Mouse (Mus musculus) lung, postnatal 14 days (tissue): ENCODE data around the gene Filip1.

Experiments used
- DNase-seq: peaks from one replicate; pipeline ENCODE4 v3.0.0; 2021

Filip1 gene

DNA sequence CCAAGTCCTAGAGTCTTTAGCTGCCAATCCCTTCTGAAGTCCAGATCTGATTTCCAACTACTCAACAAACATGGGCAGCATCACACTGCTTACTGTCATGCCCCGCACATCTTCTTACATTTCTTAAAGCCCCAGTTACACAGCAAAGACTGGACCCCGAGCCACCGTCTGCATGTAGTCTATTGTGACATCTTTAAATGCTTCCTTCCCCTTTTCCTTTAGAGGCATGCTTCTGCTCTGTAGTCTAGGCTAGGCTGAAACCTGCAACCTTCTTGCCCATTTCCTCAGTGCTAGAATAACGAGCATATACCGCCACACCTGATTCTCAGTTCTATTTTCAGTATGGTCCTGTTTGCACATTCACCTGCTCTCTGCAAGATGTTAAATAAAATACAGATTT is 196.2 kb downstream of the Filip1 start:
- no peak for DNase-seq

DNA sequence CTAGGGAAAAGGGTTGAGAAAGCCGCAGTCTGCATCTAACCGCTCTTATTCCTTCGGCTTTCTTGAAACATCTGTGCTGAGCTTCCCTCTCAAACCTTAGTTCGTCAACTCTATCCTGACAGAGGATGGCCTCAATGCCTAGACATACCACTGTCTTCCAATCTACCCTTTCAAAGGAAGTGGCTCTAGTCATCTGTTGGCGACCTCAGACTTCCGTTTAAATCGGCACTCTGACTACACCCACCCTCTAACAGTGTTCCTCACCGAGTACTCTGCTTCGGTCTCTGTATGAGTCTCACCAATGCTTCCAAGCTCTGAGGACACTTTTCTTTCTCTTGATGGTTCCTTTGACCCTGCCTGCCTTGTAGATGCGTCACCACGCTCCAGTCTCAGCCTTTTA is 196.6 kb downstream of the Filip1 start:
- no peak for DNase-seq

DNA sequence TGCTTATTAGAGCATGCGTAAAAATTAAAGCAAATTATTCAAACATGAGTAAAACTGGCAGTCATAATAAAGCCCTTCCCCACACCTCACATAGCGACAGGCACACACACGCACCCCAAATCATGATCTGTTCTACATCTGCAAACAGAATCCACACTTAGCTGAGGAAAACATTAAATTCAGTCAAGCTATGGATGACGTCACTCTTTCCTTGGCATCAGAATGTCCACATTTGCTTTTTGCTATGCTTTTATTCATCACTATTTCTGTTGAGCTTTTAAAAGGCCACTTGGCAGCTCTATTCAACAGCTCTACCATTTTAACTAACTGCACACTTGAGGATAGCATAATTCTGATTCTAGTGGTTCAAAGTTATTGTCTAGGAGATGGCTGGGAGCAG is 198.1 kb downstream of the Filip1 start:
- DNase-seq: no peak

DNA sequence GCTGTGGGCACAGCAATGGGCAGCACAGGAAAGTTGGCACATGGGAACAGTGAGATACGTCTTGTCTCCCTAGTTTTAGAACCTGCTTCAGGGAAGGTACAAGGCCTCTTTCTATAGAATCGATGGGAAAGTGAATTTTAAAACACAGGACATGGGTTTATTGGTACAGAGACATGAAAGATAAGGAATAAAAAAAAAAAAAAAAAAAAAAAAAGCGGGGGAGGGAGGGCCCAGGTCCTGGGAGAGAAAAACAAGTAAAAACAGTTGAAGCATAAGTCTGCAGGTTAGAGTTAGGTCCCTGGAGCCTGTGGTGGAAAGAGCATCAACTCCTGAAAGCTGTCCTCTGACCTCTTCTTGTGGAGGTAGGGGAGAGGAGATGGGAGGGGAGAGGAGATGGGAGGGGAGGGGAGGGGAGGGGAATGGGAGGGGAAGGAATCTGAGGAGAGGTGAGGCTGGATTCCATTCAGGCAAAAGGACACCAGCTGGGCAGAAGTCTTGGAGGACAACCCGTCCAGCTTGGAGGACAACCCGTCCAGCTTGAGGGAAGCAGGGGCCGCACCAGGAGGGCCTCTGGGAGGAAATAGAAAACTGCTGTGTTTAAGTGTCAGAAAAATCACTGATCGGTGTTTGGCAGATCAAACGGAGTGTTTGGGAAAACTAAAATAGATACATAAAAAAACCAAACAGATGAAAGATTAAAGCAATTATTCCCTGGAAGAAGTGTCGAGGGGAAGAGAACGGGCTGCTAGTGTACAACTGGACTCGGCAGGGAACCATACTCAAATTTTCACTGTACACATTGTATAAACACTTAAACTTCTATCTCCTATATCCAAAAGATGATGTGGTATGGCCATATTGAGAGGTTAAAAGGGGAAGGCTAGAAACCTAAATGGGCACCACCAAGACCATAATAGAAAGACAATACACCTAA is 201.4 kb downstream of the Filip1 start:
- DNase-seq: no peak

DNA sequence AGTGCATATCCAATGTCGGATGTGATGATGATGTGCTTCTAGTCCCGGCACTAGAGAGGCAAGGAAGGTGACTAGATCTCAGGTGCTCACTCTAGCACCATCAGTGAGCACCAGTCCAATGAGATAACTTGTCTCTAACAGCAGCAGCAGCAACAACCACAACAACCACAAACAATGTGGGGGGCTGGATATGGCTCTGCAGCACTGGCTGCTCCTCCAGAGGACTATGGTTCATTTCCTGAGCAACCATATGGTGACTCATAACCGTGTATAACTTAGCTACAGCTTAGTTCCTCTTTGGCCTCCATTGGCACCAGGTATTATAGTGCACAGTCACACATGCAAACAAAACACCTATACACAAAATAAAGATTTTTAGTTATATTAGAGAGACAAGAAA is 202.1 kb downstream of the Filip1 start:
- DNase-seq: no peak

DNA sequence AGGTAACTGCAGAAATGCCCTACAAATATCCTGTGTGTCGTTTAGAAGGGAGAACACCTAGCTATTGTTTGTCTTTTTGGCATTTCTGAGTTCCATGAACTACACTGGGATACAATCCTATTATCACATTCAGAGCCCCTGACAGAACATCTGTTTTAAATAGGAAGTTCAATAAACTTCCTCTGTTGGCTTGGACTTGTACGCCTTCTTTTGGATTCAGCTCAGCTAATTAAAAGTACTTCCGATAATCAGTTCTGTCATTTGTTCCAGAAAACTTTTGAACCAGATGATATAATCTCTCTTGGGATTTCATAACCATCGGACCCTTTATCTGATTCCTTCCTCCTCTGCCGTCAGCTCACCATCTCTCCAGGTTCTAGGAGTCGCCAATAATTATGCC is 203.2 kb downstream of the Filip1 start:
- no peak for DNase-seq

DNA sequence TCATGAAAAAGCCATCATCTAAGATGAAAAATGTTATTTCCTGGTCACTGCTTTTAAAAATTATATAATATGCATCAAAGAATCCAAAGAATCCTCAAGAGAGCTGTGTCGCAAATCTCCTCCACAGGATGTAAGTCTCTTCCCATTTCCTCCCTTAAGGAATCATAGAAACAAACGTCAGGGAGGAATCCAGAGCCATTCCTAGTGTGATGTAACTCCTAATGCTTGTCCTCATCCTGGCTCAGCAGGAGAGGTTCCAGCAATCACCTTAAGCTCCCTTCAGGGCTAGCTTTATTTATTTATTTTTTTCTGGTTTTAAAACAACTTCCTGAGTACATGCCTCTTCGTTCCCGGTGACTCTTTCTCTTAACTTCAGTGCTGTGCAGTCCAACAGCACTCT is 205.5 kb downstream of the Filip1 start:
- DNase-seq: no peak

DNA sequence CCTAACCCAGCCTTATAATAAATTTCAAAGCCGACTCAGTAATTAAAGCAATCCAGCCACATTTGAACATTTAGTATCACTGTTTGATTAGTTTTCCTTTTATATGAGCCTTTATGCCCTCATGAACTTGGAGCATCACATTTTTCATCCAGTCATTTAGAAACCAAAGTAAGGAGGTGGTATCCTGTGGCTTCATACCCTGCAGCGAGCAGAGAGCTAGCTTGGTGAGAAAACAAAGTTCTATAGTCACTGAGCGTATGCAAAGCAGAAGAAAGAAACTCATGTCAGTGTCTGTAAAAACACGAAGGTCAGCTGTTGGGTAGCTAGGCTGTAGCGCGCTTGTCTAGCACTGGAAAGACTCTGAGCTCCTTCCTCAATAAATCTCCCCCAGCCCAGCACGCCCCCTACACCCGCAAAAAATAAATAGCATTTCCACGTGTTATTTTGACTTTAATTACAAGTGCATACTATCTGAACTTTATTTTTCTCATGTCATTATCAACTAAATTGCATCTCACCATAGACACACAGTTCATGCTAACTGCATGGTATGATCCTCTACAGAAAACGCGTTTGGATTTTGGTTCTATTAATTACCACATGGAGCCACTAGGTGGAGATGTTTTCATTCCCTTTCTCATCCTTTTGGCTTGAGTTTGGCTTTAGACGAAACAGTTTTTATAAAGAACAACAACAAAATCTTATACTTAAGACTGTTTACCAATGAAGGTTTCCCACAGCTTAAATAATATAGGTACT is 206.2 kb downstream of the Filip1 start:
- DNase-seq: no peak

DNA sequence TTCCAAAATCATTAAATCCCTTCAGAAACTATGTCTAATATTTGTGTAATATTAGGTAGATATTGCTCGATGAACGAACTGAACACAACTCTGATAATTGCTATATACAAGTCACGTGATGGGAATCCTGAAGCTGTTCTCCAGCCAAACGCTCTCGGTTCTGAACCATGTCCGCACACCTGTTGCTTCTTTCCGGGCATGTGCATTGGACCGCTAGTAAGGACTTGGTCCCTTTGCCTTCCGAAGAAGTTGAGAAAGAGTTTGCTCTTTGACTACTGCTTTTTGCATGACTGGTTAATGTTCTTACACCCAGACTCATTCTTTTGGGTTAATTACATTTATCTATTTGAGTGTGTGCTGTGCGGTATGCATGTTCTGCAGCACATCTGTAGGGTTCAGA is 207.2 kb downstream of the Filip1 start:
- no peak for DNase-seq

DNA sequence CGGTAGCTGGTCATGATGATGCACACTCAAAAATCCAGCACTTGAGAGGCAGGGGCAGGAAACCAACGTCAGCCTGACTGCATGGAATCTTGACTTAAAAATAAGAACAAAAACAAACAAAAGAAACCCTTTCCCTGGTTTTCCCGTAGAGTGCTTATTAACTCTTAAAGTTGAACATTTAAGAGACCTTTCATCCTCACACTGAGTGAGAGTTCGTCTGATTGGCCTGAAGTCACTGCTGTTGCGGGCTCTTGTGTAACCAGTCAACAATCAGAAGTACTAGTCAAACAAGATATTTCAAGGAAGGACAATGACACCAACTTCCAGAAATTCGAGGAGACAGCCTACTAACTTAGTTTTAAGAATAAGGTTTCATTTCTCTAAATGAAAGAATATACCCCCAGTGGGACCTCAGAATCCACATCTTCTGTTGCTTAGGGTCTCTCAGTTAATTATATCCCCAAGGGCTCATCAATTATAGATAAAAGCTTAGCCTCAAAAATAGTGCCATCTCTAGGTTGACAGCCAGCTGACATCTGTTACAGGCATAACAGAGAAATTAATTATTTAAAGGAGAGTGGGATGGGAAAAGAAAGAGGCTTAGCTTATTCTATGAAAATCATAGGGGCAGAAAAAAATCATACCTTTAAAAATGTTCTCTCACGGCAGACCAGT is 216.1 kb downstream of the Filip1 start:
- no peak for DNase-seq

DNA sequence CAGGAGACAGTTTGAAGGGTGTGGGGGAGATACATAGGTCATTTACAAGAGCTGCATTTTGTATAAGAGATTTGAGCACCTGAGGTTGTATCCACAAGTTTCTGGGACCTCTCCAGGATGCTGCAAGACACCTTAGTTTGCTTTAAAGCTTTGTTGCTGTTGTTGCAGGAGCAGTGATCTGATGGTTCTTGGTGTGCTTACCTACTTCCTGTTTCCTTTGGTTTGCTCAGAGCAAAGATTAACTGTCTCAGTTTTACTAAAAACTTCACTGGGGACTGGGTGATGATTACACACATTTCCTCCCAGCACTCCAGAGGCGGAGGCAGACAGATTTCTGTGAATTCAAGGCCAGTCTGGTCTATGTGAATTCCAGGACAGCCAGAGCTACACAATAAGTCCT is 217.6 kb downstream of the Filip1 start:
- DNase-seq: no peak

DNA sequence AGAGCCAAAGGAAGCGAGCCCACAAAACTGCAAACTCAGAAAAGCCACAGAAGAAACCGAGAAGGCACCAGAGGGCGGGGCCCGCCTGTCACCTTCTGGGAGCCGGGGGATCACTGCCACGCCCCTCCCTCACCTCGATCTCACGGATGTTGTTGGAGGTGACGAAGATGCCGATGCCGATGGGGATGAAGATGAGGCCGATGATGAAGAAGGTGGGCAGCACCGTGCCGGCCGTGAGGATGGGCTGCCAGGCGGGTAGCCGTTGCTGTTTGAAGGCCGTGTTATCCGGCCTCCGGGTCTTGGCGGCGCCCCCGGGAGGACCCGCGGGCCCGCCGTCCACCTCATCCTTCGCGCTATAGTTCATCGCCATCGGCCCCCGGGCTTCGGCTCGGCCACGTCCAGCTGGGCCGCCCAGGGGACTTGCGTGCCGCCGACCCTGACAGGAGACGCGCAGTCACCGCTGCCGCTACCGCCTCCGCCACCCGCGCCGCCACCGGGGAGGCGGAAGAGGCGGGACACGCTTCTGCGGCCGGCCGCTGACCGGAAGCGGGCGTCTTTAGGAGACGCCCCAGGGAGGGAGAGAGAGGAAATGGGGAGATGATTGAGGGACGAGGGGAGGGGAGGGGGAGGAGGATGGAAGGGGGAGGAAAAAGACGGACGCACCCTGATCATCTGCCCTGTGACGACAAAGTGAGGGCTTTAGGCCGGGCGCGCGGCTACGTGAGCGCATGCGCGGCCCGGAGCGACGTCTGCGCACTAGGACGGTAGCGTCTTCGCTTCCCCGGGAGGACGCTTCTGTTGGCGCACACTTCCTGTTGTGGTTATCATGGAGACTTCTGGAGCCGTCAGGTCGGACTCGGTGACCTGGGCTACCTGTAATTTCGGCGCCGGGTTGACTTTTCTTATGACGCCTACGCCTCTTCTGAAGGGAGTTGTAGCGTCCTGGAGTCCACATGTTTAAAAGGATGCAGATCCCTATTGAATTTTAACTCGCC is 219.5 kb downstream of the Filip1 start, which contains the start of gene Tmem30a:
Gene Tmem30a, minus strand, starts transcription at position 667 of the 995 bp plus-strand sequence.
- DNase-seq: peak; percentile 93

DNA sequence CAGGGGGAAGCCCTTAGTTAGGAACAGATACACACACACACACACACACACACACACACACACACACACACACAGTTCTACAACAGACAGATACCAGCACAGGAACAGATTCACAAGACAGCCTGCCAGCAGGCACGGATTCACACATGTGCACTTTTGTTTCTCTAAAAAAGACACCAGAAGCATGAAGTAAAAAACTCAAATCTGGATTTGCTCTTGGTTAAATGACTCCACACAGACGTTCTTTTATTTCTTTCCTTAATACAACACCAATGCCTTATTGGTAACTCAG is 226.9 kb downstream of the Filip1 start:
- no peak for DNase-seq

DNA sequence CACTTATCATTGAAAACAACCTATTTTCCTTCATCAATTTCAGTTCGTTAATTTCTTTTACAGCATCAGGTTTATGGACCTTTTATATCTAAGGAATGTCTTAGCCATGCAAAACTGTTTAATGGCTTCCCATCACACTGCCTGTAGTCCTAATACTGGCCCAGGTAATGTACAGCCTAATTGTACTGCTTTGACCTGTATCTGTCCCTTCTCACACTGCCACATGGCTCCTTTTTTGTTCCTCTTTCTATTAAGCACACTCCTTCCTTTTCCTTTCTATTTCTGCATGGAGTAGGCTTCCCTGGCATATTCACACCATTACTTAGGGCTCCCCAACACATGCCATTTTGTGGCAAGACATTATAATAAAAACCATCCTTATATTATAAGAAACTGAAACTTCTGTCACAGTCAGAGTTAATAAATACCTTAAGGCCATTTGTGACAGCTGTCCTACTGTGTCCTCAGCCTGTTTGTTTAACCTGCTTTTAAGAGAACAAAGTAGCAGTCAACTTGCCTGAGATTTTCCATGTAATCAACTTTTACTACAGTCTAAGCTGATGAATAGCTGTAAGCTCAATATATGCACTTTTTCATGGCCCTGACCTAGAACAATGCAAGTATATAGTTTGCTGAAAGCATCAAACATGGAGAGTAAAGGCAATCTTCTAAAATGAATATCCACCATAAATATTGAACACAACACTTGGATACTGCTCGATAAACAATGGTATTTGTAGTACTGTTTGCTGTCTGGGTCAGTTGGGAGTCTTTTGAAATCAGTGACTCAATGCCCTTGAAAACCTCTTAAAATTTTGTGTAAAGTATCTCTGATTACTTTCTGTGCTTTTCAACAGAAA is 227.5 kb downstream of the Filip1 start:
- no peak for DNase-seq

DNA sequence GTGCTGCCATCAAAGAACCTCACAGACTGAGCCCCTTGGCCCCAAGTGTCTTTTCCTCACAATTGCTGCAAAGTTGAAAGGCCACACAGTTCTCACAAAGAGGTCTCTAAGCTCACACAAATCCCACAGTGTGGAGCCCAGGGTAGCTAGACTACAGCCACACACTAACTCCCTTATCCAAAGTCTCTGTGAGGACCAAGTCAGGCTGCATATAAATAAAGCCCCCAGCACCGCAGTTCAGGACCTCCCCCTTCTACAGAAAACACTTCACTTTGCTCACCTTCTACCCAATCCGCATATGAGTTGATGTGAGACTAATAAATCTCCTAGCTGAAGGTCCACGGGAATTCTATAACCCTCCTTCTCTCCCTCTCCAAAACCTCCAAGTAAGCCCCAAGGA is 228.2 kb downstream of the Filip1 start:
- no peak for DNase-seq

DNA sequence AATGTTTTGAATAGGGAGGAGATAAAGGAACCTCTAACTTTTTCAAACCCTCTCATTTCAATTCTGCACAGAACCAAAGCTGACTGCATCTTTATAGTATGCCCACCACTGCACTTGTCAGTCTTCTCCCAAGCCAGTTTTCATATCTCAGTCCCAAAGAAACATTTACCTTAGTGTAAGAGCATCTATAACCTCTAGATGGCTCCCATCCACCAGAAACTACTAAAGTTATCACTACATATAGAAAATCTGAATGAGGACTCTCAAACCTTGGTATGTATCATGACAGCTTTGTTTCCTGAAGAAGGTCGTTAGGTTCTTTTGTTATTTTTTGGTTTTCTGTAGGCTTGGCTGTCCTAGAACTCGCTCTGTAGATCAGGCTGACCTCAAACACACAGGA is 233.3 kb downstream of the Filip1 start:
- DNase-seq: no peak

DNA sequence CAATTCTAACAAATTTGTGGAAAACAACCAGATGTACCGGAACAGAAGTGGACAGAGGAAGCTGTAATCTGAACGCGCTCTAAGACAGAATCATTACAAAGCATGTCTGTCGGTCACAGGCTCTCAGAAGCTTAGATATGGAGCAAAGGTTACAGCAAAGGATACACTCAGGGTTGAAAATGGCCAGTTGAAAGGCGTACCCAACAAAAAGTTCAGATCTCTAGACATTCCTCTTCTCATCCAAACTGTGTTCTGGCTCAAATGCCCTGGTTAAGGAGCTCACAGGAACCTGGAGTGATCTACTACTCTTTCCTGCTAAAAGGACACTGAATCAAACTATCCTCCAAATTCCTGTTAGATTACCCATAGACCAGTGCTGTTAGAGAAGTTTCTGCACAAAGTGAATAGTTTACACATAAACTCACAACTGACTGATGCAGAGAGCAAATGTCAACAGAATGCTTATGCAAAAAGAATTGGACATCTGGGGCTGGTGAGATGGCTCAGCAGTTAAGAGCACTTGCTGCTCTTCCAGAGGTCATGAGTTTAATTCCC is 245.6 kb downstream of the Filip1 start:
- no peak for DNase-seq

DNA sequence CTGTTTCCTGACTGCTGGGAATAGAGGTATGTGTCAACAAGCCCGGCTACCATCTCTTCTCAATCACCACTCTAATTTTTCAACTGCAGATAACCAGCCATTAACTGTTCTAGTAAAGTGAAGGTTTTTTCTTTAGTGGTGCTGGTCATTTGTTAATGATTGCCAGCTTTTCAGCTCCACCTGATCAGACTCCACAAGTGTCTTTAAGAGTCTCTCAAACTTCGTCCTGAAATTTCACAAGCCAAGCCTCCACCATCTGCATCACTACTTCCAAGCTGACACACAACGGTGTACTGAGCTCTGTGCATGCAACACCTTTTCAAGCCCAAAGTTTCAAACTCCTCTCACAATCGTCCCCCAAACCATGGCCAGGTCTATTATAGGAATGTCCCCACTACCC is 247.3 kb downstream of the Filip1 start:
- DNase-seq: peak; percentile 8
